Mouse (Mus musculus): ENCODE measurements around the gene Treml1. TPM values are rescaled to one million over a fixed set of nuclear protein-coding genes. Genes with fewer than 3 reads are reported as not detected.
"Not testable (repeated sequence)": the region's sequence is repeated elsewhere in the genome, so short reads cannot be mapped to it uniquely, and the experiment has no call there.

Gene Treml1
- 0.18 and 0.51 TPM in 2 replicates for polyA plus RNA-seq (2015; fragmentation: Nextera tagmentation; extraction: Ambion mirVana)

GRCm38 (mm10) chr17:48359616-48360015, at the start of gene Treml1:
Treml1 (plus strand) TSS chr17:48359916.
- 91% methylated on average over 7 of the region's 7 CpGs for WGBS
- ATAC-seq = no peak
- H3K4me2 ChIP-seq (ENCODE audit: low read length) = no peak within 1 kb of the TSS
- no peaks in the 10 kb centered on the region for H3K36me3 ChIP-seq (ENCODE audit: control insufficient read depth, insufficient read depth)
- H3K9me3 ChIP-seq (ENCODE audit: control insufficient read depth, low read length) = no peaks in the 10 kb centered on the region
- no peaks in the 10 kb centered on the region for H3K27me3 ChIP-seq (replicated peaks; ENCODE audit: control insufficient read depth, insufficient read depth, low read length)
- no peak within 1 kb of the TSS for H3K9ac ChIP-seq (replicated peaks; ENCODE audit: low read depth, low read length)
- H3K27ac ChIP-seq (ENCODE audit: low read length) = no peak within 1 kb of the TSS
- H3K4me3 ChIP-seq (replicated peaks; ENCODE audit: low read length) = no peak within 1 kb of the TSS
- peaks cover 12% of the 10 kb centered on the region for H3K4me1 ChIP-seq (replicated peaks; ENCODE audit: control insufficient read depth, insufficient read depth, low read length)

GRCm38 (mm10) chr17:48312124-48312523, 47.6 kb upstream of the Treml1 start:
- no peak overlapping the region for H3K4me2 ChIP-seq (ENCODE audit: low read length)
- no peaks in the 10 kb centered on the region for H3K36me3 ChIP-seq (ENCODE audit: control insufficient read depth, insufficient read depth)
- no peaks in the 10 kb centered on the region for H3K27me3 ChIP-seq (replicated peaks; ENCODE audit: control insufficient read depth, insufficient read depth, low read length)
- no peak overlapping the region for H3K4me3 ChIP-seq (replicated peaks; ENCODE audit: low read length)
- ATAC-seq = no peak
- no peaks in the 10 kb centered on the region for H3K4me1 ChIP-seq (replicated peaks; ENCODE audit: control insufficient read depth, insufficient read depth, low read length)
- H3K9ac ChIP-seq (replicated peaks; ENCODE audit: low read depth, low read length) = no peak overlapping the region
- WGBS = 76% methylated on average over 2 of the region's 2 CpGs
- no peak overlapping the region for H3K27ac ChIP-seq (ENCODE audit: low read length)
- H3K9me3 ChIP-seq (ENCODE audit: control insufficient read depth, low read length) = no peaks in the 10 kb centered on the region

GRCm38 (mm10) chr17:48315905-48316579, 43.7 kb upstream of the Treml1 start, which contains the start of gene B430306N03Rik:
B430306N03Rik (plus strand) TSS chr17:48316141.
- H3K4me3 ChIP-seq (replicated peaks; ENCODE audit: low read length); ATAC-seq; H3K9me3 ChIP-seq (ENCODE audit: control insufficient read depth, low read length); H3K36me3 ChIP-seq (ENCODE audit: control insufficient read depth, insufficient read depth); H3K27ac ChIP-seq (ENCODE audit: low read length); H3K4me1 ChIP-seq (replicated peaks; ENCODE audit: control insufficient read depth, insufficient read depth, low read length); H3K27me3 ChIP-seq (replicated peaks; ENCODE audit: control insufficient read depth, insufficient read depth, low read length); H3K4me2 ChIP-seq (ENCODE audit: low read length); H3K9ac ChIP-seq (replicated peaks; ENCODE audit: low read depth, low read length): not testable (repeated sequence)
- WGBS = 88% methylated on average over 3 of the region's 3 CpGs

- 88% methylated on average over 1 of the region's 1 CpGs for WGBS
- Histone ChIP-seq H3K9me3 (ENCODE audit: control insufficient read depth, low read length) (no peaks in the 10 kb centered on the region), H3K27me3 (replicated peaks; ENCODE audit: control insufficient read depth, insufficient read depth, low read length) (no peaks in the 10 kb centered on the region), H3K36me3 (ENCODE audit: control insufficient read depth, insufficient read depth) (no peaks in the 10 kb centered on the region), H3K4me1 (replicated peaks; ENCODE audit: control insufficient read depth, insufficient read depth, low read length) (no peaks in the 10 kb centered on the region), H3K27ac (ENCODE audit: low read length) (no peak overlapping the region), H3K9ac (replicated peaks; ENCODE audit: low read depth, low read length) (no peak overlapping the region), H3K4me2 (ENCODE audit: low read length) (no peak overlapping the region), H3K4me3 (replicated peaks; ENCODE audit: low read length) (no peak overlapping the region)
- ATAC-seq = no peak
These were observed 41.0 kb upstream of the Treml1 start for GRCm38 (mm10) chr17:48318686-48319085.

- WGBS = 89% methylated on average over 2 of the region's 2 CpGs
- ATAC-seq = no peak
- no peak overlapping the region for H3K4me3 ChIP-seq (replicated peaks; ENCODE audit: low read length)
These were observed 38.4 kb upstream of the Treml1 start for GRCm38 (mm10) chr17:48321279-48321678.

GRCm38 (mm10) chr17:48323236-48323635, 36.5 kb upstream of the Treml1 start:
- WGBS = 67% methylated on average over 3 of the region's 3 CpGs
- ATAC-seq = no peak

More at GRCm38 (mm10) chr17:48321279-48321678, 38.4 kb upstream of the Treml1 start:
- H3K4me1 ChIP-seq (replicated peaks; ENCODE audit: control insufficient read depth, insufficient read depth, low read length) = no peaks in the 10 kb centered on the region
- H3K27ac ChIP-seq (ENCODE audit: low read length) = no peak overlapping the region
- H3K9ac ChIP-seq (replicated peaks; ENCODE audit: low read depth, low read length) = no peak overlapping the region
- H3K27me3 ChIP-seq (replicated peaks; ENCODE audit: control insufficient read depth, insufficient read depth, low read length) = no peaks in the 10 kb centered on the region
- H3K9me3 ChIP-seq (ENCODE audit: control insufficient read depth, low read length) = no peaks in the 10 kb centered on the region
- H3K36me3 ChIP-seq (ENCODE audit: control insufficient read depth, insufficient read depth) = no peaks in the 10 kb centered on the region
- H3K4me2 ChIP-seq (ENCODE audit: low read length) = no peak overlapping the region

GRCm38 (mm10) chr17:48324258-48324657, 35.5 kb upstream of the Treml1 start:
- H3K4me2 ChIP-seq (ENCODE audit: low read length) = no peak overlapping the region
- no peaks in the 10 kb centered on the region for H3K4me1 ChIP-seq (replicated peaks; ENCODE audit: control insufficient read depth, insufficient read depth, low read length)
- no peaks in the 10 kb centered on the region for H3K9me3 ChIP-seq (ENCODE audit: control insufficient read depth, low read length)
- 97% methylated on average over 5 of the region's 5 CpGs for WGBS
- no peaks in the 10 kb centered on the region for H3K27me3 ChIP-seq (replicated peaks; ENCODE audit: control insufficient read depth, insufficient read depth, low read length)
- no peak for ATAC-seq
- no peak overlapping the region for H3K4me3 ChIP-seq (replicated peaks; ENCODE audit: low read length)
- no peak overlapping the region for H3K9ac ChIP-seq (replicated peaks; ENCODE audit: low read depth, low read length)
- no peak overlapping the region for H3K27ac ChIP-seq (ENCODE audit: low read length)
- no peaks in the 10 kb centered on the region for H3K36me3 ChIP-seq (ENCODE audit: control insufficient read depth, insufficient read depth)

More at GRCm38 (mm10) chr17:48323236-48323635, 36.5 kb upstream of the Treml1 start:
- Histone ChIP-seq H3K36me3 (ENCODE audit: control insufficient read depth, insufficient read depth) (no peaks in the 10 kb centered on the region), H3K9me3 (ENCODE audit: control insufficient read depth, low read length) (no peaks in the 10 kb centered on the region), H3K4me1 (replicated peaks; ENCODE audit: control insufficient read depth, insufficient read depth, low read length) (no peaks in the 10 kb centered on the region), H3K27ac (ENCODE audit: low read length) (no peak overlapping the region), H3K4me3 (replicated peaks; ENCODE audit: low read length) (no peak overlapping the region), H3K9ac (replicated peaks; ENCODE audit: low read depth, low read length) (no peak overlapping the region), H3K4me2 (ENCODE audit: low read length) (no peak overlapping the region), H3K27me3 (replicated peaks; ENCODE audit: control insufficient read depth, insufficient read depth, low read length) (no peaks in the 10 kb centered on the region)

GRCm38 (mm10) chr17:48325093-48325492, 34.6 kb upstream of the Treml1 start:
- WGBS = 95% methylated on average over 6 of the region's 6 CpGs
- no peak for ATAC-seq
- no peaks in the 10 kb centered on the region for H3K9me3 ChIP-seq (ENCODE audit: control insufficient read depth, low read length)
- H3K9ac ChIP-seq (replicated peaks; ENCODE audit: low read depth, low read length) = no peak overlapping the region
- H3K27me3 ChIP-seq (replicated peaks; ENCODE audit: control insufficient read depth, insufficient read depth, low read length) = no peaks in the 10 kb centered on the region
- no peak overlapping the region for H3K27ac ChIP-seq (ENCODE audit: low read length)
- no peaks in the 10 kb centered on the region for H3K36me3 ChIP-seq (ENCODE audit: control insufficient read depth, insufficient read depth)
- no peak overlapping the region for H3K4me2 ChIP-seq (ENCODE audit: low read length)
- H3K4me1 ChIP-seq (replicated peaks; ENCODE audit: control insufficient read depth, insufficient read depth, low read length) = no peaks in the 10 kb centered on the region
- H3K4me3 ChIP-seq (replicated peaks; ENCODE audit: low read length) = no peak overlapping the region

- no peaks in the 10 kb centered on the region for H3K4me1 ChIP-seq (replicated peaks; ENCODE audit: control insufficient read depth, insufficient read depth, low read length)
- H3K27ac ChIP-seq (ENCODE audit: low read length) = no peak overlapping the region
- no peaks in the 10 kb centered on the region for H3K36me3 ChIP-seq (ENCODE audit: control insufficient read depth, insufficient read depth)
- no peak overlapping the region for H3K9ac ChIP-seq (replicated peaks; ENCODE audit: low read depth, low read length)
- no peak overlapping the region for H3K4me2 ChIP-seq (ENCODE audit: low read length)
- no peaks in the 10 kb centered on the region for H3K27me3 ChIP-seq (replicated peaks; ENCODE audit: control insufficient read depth, insufficient read depth, low read length)
- ATAC-seq = no peak
- 91% methylated on average over 11 of the region's 11 CpGs for WGBS
- no peaks in the 10 kb centered on the region for H3K9me3 ChIP-seq (ENCODE audit: control insufficient read depth, low read length)
- no peak overlapping the region for H3K4me3 ChIP-seq (replicated peaks; ENCODE audit: low read length)
These were observed 34.1 kb upstream of the Treml1 start for GRCm38 (mm10) chr17:48325638-48326037.
